Mouse (Mus musculus) intestine, embryonic 14.5 days (tissue): Measurements from ENCODE around the gene 1700025G04Rik. TPM values are rescaled to one million over a fixed set of nuclear protein-coding genes. Genes with fewer than 3 reads are reported as not detected.
"Not testable (repeated sequence)": the region's sequence is repeated elsewhere in the genome, so short reads cannot be mapped to it uniquely, and the experiment has no call there.

ENCODE experiments used
- ATAC-seq: fragments of 200-750 bp; cut with Nextera tagmentation; replicated peaks from 2 replicates; pipeline ENCODE4 v1.8.0; 2017; ENCODE audit warnings: low read depth, moderate number of reproducible peaks, moderate TSS enrichment, moderate library complexity; ENCODE audit not compliant: low FRiP score, low TSS enrichment
- DNase-seq: peaks from one replicate; pipeline ENCODE4 v3.0.0-alpha.2; 2018; ENCODE audit warnings: low spot score
- H3K27ac ChIP-seq: fragments of 300-500 bp; sonication (generic); 2 replicates; pipeline ENCODE4 v1.5.1; 2014; ENCODE audit warnings: low read depth, mild to moderate bottlenecking, control low read depth
- H3K27me3 ChIP-seq: fragments of 300-500 bp; sonication (generic); replicated peaks from 2 replicates; pipeline ENCODE4 v1.6.1; 2014; ENCODE audit warnings: low read length, control low read depth; ENCODE audit not compliant: control insufficient read depth, insufficient read depth
- H3K36me3 ChIP-seq: fragments of 300-500 bp; sonication (generic); 2 replicates; pipeline ENCODE4 v1.6.1; 2014; ENCODE audit warnings: low read length, control low read depth; ENCODE audit not compliant: control insufficient read depth, insufficient read depth
- H3K4me1 ChIP-seq: fragments of 300-500 bp; sonication (generic); replicated peaks from 2 replicates; pipeline ENCODE4 v1.6.1; 2014; ENCODE audit warnings: low read length, control low read depth, mixed read lengths; ENCODE audit not compliant: control insufficient read depth, insufficient read depth
- H3K4me2 ChIP-seq: fragments of 300-500 bp; sonication (generic); 2 replicates; pipeline ENCODE4 v1.6.1; 2014; ENCODE audit warnings: low read length
- H3K4me3 ChIP-seq: fragments of 300-500 bp; sonication (generic); 2 replicates; pipeline ENCODE4 v1.5.1; 2014; ENCODE audit warnings: low read depth, low read length, control low read depth, mixed read lengths
- H3K9ac ChIP-seq: fragments of 300-500 bp; sonication (generic); 2 replicates; pipeline ENCODE4 v1.6.1; 2014; ENCODE audit warnings: mild to moderate bottlenecking, low read length
- H3K9me3 ChIP-seq: fragments of 300-500 bp; sonication (generic); 2 replicates; pipeline ENCODE4 v1.6.1; 2016; ENCODE audit warnings: low read length, control low read depth; ENCODE audit not compliant: control insufficient read depth
- WGBS: fragments of 180-500 bp; shearing (Covaris S2); extraction: QIAGEN DNeasy Blood & Tissue Kit; methylation state at CpG from one replicate; pipeline ENCODE4 v1.1.7; 2014; 5-methylcytosine and 5-hydroxymethylcytosine counted together
- polyA plus RNA-seq: library from polyadenylated mRNA; unstranded; fragments of >200 nt; fragmentation: Nextera tagmentation; extraction: Ambion mirVana; gene quantifications from 2 replicates; pipeline ENCODE4 v1.2.1, GENCODE M21; 2014

The 1700025G04Rik gene
- polyA plus RNA-seq, 1 experiment from 2014 or later = 27.7 TPM

- DNase-seq = peak; percentile 78
- 18% methylated on average over 5 of the region's 5 CpGs for WGBS
- no peak overlapping the region for H3K27ac ChIP-seq
- peaks cover 12% of the 10 kb centered on the region for H3K36me3 ChIP-seq
- no peak for ATAC-seq
- no peak overlapping the region for H3K4me2 ChIP-seq
- no peaks in the 10 kb centered on the region for H3K27me3 ChIP-seq
- H3K4me3 ChIP-seq = no peak overlapping the region
- H3K9ac ChIP-seq = no peak overlapping the region
- no peaks in the 10 kb centered on the region for H3K9me3 ChIP-seq
- H3K4me1 ChIP-seq = no peaks in the 10 kb centered on the region
Measured at GRCm38 (mm10) chr1:151820457-151820856, 269.5 kb downstream of the 1700025G04Rik start.

- Histone ChIP-seq H3K4me2 (no peak overlapping the region), H3K9me3 (no peaks in the 10 kb centered on the region), H3K4me3 (no peak overlapping the region), H3K36me3 (peaks cover 12% of the 10 kb centered on the region), H3K9ac (no peak overlapping the region), H3K27me3 (no peaks in the 10 kb centered on the region), H3K4me1 (no peaks in the 10 kb centered on the region), H3K27ac (no peak overlapping the region)
- ATAC-seq = no peak
- WGBS = 91% methylated on average over 7 of the region's 7 CpGs
- DNase-seq = no peak
Measured at GRCm38 (mm10) chr1:151819190-151819589, 270.7 kb downstream of the 1700025G04Rik start.

- ATAC-seq = no peak
- Histone ChIP-seq H3K36me3 (peaks cover 27% of the 10 kb centered on the region), H3K9ac (no peak overlapping the region), H3K4me1 (no peaks in the 10 kb centered on the region), H3K4me3 (no peak overlapping the region), H3K27ac (no peak overlapping the region), H3K9me3 (no peaks in the 10 kb centered on the region), H3K4me2 (no peak overlapping the region), H3K27me3 (no peaks in the 10 kb centered on the region)
- 92% methylated on average over 3 of the region's 3 CpGs for WGBS
- DNase-seq = no peak
Measured at GRCm38 (mm10) chr1:151816051-151816450, 273.9 kb downstream of the 1700025G04Rik start.

GRCm38 (mm10) chr1:151812004-151812712, 277.8 kb downstream of the 1700025G04Rik start:
- peaks cover 38% of the 10 kb centered on the region for H3K36me3 ChIP-seq
- WGBS = 91% methylated on average over 13 of the region's 13 CpGs
- DNase-seq (peak; percentile 38), ATAC-seq (no peak)
- no peak overlapping the region for H3K9ac ChIP-seq
- H3K9me3 ChIP-seq = no peaks in the 10 kb centered on the region
- H3K27ac ChIP-seq = no peak overlapping the region
- H3K27me3 ChIP-seq = no peaks in the 10 kb centered on the region
- no peak overlapping the region for H3K4me3 ChIP-seq
- H3K4me2 ChIP-seq = no peak overlapping the region
- H3K4me1 ChIP-seq = no peaks in the 10 kb centered on the region

- ATAC-seq = no peak
Measured at GRCm38 (mm10) chr1:151811456-151811855, 278.5 kb downstream of the 1700025G04Rik start.

GRCm38 (mm10) chr1:151810628-151811421, 279.1 kb downstream of the 1700025G04Rik start:
- WGBS = 78% methylated on average over 7 of the region's 7 CpGs
- H3K9me3 ChIP-seq = no peaks in the 10 kb centered on the region
- ATAC-seq (no peak), DNase-seq (peak; percentile 43)
- H3K4me2 ChIP-seq = no peak overlapping the region
- no peaks in the 10 kb centered on the region for H3K4me1 ChIP-seq
- no peak overlapping the region for H3K4me3 ChIP-seq
- no peaks in the 10 kb centered on the region for H3K27me3 ChIP-seq
- H3K36me3 ChIP-seq = peaks cover 49% of the 10 kb centered on the region
- H3K27ac ChIP-seq = no peak overlapping the region
- H3K9ac ChIP-seq = no peak overlapping the region

More at GRCm38 (mm10) chr1:151811456-151811855, 278.5 kb downstream of the 1700025G04Rik start:
- no peaks in the 10 kb centered on the region for H3K9me3 ChIP-seq
- no peaks in the 10 kb centered on the region for H3K4me1 ChIP-seq
- no peak overlapping the region for H3K27ac ChIP-seq
- H3K4me2 ChIP-seq = no peak overlapping the region
- no peak overlapping the region for H3K4me3 ChIP-seq
- H3K9ac ChIP-seq = no peak overlapping the region
- DNase-seq = peak; percentile 25
- no peaks in the 10 kb centered on the region for H3K27me3 ChIP-seq
- H3K36me3 ChIP-seq = peaks cover 44% of the 10 kb centered on the region
- WGBS = 90% methylated on average over 16 of the region's 16 CpGs

GRCm38 (mm10) chr1:151807286-151807685, 282.6 kb downstream of the 1700025G04Rik start:
- no peak overlapping the region for H3K4me3 ChIP-seq
- no peaks in the 10 kb centered on the region for H3K9me3 ChIP-seq
- no peak overlapping the region for H3K4me2 ChIP-seq
- H3K4me1 ChIP-seq = no peaks in the 10 kb centered on the region
- H3K9ac ChIP-seq = no peak overlapping the region
- peaks cover 59% of the 10 kb centered on the region for H3K36me3 ChIP-seq
- ATAC-seq = no peak
- H3K27ac ChIP-seq = no peak overlapping the region
- WGBS = 89% methylated on average over 5 of the region's 5 CpGs
- no peaks in the 10 kb centered on the region for H3K27me3 ChIP-seq
- no peak for DNase-seq

- H3K36me3 ChIP-seq = peaks cover 53% of the 10 kb centered on the region
- H3K4me1 ChIP-seq, ATAC-seq, H3K9me3 ChIP-seq, H3K27me3 ChIP-seq, H3K4me3 ChIP-seq, H3K27ac ChIP-seq, H3K4me2 ChIP-seq, H3K9ac ChIP-seq: not testable (repeated sequence)
- peak; percentile 16 for DNase-seq
- WGBS = 74% methylated on average over 3 of the region's 3 CpGs
Measured at GRCm38 (mm10) chr1:151802795-151803194, 287.1 kb downstream of the 1700025G04Rik start.
